Mouse (Mus musculus): ENCODE data around the gene Gm27029. TPM values are rescaled to one million over a fixed set of nuclear protein-coding genes. Genes with fewer than 3 reads are reported as not detected.
A peak's percentile ranks its signal among the peaks of the same experiment; 100 is the strongest.
"Not testable (repeated sequence)": the region's sequence is repeated elsewhere in the genome, so short reads cannot be mapped to it uniquely, and the experiment has no call there.

Gm27029 gene
- polyA plus RNA-seq, 1 experiment from 2014 or later = 7.6 TPM

DNA sequence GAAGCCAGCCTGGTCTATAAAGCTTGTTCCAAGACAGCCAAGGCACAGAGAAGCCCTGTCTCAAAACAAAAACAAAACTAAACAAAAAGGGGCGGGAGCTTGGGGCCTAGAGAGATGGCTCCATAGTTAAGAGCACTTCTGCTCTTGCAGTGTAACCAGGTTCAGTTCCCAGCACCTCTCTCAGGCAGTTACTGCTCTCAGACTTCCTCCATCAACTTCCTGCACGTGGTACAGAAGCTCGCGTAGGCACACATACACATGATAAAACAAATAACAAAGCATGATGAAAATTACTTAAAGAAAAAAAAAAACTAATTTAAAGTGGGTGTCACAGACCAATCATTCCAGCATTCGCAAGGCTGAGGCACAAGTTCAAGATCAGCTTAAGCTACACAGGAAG lies 4.4 kb downstream of the Gm27029 start:
- DNase-seq (ENCODE audit: low read depth, low spot score) (no peak), ATAC-seq (no peak)
- CTCF ChIA-PET = interaction anchor here (0.7 to 2.7 kb wide), 3 partner anchors 13 to 22 kb away, joined by 3 to 11 read pairs (median 3); partner anchors contain the start of gene Rpl27
- in situ Hi-C loops (cut with MboI; ENCODE audit: low pct_unique_long_range_greater_than_20kb) = no loop called here
- no peak for TF ChIP-seq CTCF (IDR thresholded peaks at IDR 0.05)
- H3K27me3 ChIP-seq = no peaks in the 10 kb centered on the region
- POLR2A ChIA-PET = interaction anchor here (1.0 kb wide), 1 partner anchor 8 kb away, joined by 3 read pairs; no protein-coding TSS in a partner anchor

DNA sequence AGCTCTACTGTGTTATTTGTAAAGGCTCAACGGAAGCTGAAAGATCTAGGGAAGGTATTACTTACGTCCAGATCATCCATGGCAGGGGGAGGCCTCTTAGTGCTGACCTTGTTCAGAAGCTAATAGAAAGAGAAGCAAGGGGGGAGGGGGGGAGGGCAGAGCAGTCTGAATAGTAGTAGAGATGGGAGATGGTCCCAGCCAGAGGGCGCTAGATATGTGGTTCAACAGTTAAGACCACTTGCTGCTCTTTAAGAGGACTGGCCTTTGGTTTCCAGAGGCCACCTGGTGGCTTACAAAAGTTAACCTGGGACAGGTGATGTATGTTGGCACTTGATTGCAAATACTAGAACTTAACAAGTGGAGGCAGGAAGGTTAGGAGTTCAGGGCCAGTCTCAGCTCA lies 5.0 kb downstream of the Gm27029 start:
- DNase-seq (ENCODE audit: low read depth, low spot score) = no peak
- in situ Hi-C loops (cut with MboI; ENCODE audit: low pct_unique_long_range_greater_than_20kb) = no loop called here
- CTCF ChIA-PET = interaction anchor here (0.9 to 2.7 kb wide), 3 partner anchors 14 to 47 kb away, joined by 3 to 11 read pairs (median 4); partner anchors contain the start of gene Rpl27
- POLR2A ChIA-PET = interaction anchor here (1.3 kb wide), 1 partner anchor 22 kb away, joined by 5 read pairs; the partner anchor contains the start of gene Rpl27
- ATAC-seq = no peak
- H3K27me3 ChIP-seq = no peaks in the 10 kb centered on the region
- no peak for TF ChIP-seq CTCF (IDR thresholded peaks at IDR 0.05)

DNA sequence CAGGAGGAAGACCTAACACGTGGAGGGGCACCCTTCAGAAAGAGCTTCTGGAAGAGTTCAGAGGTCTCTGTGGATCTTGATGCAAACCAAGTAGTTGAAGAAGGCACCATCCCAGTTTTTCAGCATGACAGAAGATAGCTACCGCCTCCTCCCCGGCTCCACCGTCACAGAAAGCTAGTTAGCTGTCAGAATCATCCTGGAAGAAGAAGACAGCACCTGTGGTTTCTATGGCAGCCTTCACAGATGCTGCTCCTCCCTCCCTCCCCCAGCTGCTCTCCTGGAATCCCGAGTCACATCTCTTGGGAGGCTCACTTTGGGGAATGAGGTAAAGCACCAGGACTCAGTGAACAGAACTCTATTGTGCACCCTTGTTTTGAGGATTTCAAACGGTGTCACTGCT lies 5.6 kb downstream of the Gm27029 start:
- CTCF ChIA-PET = interaction anchor here (0.9 to 2.7 kb wide), 3 partner anchors 23 to 101 kb away, joined by 4 to 11 read pairs (median 4); partner anchors contain the start of gene Rpl27
- TF ChIP-seq CTCF (IDR thresholded peaks at IDR 0.05) = no peak
- DNase-seq (ENCODE audit: low read depth, low spot score) (no peak), ATAC-seq (no peak)
- POLR2A ChIA-PET = interaction anchor here (1.3 kb wide), 1 partner anchor 23 kb away, joined by 5 read pairs; the partner anchor contains the start of gene Rpl27
- no peaks in the 10 kb centered on the region for H3K27me3 ChIP-seq
- in situ Hi-C loops (cut with MboI; ENCODE audit: low pct_unique_long_range_greater_than_20kb) = no loop called here

DNA sequence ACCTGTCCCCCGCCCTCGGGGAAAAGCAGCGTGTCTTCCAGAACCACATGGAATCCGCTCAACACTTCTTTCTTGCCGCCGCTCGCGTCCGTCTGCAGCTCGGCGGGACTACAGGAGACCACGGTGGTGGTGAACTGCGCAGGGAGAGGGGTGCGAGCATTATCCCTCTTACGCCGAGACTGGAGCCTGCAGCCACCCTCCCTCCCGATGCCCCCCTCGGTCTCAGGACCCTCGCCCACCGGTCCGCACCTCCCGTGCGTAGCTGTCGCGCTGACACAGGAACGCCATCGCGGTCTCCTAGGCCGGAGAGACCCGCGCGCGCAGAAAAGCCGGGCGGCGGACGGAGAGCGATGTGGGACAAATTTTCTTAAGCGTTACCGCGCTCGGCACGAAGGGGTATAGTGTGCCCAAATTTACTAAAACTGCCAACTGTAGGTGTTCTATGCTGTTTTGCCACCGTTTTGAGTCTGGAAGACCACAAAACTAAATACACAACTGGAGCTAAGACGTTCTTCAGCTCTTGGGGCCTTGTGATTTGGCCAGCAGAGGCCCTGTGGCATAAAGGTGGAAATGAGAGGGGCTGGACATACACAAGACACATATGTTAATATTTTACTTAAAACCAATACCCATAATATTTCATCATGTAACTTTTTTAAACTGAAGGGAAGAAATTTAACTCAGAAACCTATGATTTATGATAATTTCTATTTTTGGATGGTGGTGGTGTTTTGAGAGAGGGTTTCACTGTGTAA lies 7.3 kb downstream of the Gm27029 start, which contains the start of gene Aarsd1:
Aarsd1 (minus strand) TSS at position 515 of the 755 bp plus-strand sequence.
- TF ChIP-seq CTCF (IDR thresholded peaks at IDR 0.05) = no peak
- POLR2A ChIA-PET = interaction anchor here (0.7 to 1.4 kb wide), 2 partner anchors 26 to 50 kb away, joined by 3 to 12 read pairs; partner anchors contain the start of gene Rpl27
- in situ Hi-C loops (cut with MboI; ENCODE audit: low pct_unique_long_range_greater_than_20kb) = no loop called here
- CTCF ChIA-PET = interaction anchor here (0.6 to 1.8 kb wide), 3 partner anchors 11 to 187 kb away, joined by 3 to 8 read pairs (median 3); partner anchors contain the start of gene Rpl27
- no peaks in the 10 kb centered on the region for H3K27me3 ChIP-seq
- ATAC-seq (peak; percentile 63), DNase-seq (ENCODE audit: low read depth, low spot score) (no peak)

DNA sequence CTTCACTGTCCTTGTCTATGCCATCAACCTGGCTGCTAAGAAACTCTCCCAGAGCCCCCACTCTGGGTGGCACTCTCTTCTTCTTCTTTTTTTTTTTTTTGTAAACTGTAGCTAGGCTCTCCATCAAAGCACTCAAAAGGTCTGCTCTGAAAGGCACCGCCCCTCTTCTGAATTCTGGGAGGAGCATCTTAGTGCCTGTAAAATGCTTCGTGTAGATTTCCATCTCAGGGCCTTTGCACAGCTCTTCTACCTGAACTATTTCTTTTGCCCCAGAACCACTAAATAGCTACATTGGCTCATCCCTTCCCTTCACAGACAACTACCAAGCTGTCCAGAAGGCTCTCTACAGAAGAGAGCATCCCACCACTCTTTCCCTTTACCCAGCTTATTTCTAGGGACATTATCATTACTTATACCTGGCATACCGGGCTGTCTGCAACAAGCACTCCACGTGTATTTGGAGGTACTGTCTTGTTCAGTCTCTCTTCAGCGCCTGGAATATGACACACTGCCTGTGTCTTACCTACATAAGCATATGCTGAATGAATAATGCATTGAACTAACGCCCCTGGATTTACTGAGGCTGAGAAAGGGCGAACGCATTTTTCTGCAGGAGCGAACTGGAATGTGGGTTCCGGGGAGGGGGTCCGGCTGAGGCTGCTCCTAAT lies 8.0 kb downstream of the Gm27029 start:
- CTCF ChIA-PET = interaction anchor here (0.6 to 1.8 kb wide), 5 partner anchors 12 to 187 kb away, joined by 3 to 8 read pairs (median 3); partner anchors contain the start of gene Rpl27
- in situ Hi-C loops (cut with MboI; ENCODE audit: low pct_unique_long_range_greater_than_20kb) = no loop called here
- POLR2A ChIA-PET = interaction anchor here (0.6 to 1.4 kb wide), 2 partner anchors 27 to 76 kb away, joined by 3 to 12 read pairs; partner anchors contain the start of gene Rpl27
- H3K27me3 ChIP-seq = no peaks in the 10 kb centered on the region
- no peak for TF ChIP-seq CTCF (IDR thresholded peaks at IDR 0.05)
- DNase-seq (ENCODE audit: low read depth, low spot score) (no peak), ATAC-seq (peak; percentile 9)

DNA sequence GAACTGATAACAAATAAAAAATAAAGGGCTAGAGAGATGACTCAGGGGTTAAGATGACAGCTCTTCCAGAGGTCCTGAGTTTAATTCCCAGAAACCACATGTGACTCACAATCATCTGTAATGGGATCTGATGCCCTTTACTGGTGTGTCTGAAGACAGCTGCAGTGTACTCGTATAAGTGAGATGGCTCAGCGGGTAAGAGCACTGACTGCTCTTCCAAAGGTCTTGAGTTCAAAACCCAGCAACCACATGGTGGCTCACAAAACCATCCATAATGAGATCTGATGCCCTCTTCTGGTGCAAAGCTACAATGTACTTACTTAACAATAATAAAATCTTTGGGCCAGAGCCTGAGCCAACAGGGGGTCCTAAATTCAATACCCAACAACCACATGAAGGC lies 9.3 kb downstream of the Gm27029 start:
- no peaks in the 10 kb centered on the region for H3K27me3 ChIP-seq
- DNase-seq (ENCODE audit: low read depth, low spot score) (no peak), ATAC-seq (no peak)
- TF ChIP-seq CTCF (IDR thresholded peaks at IDR 0.05) = no peak
- ChIA-PET POLR2A (no interaction called here), CTCF (no interaction called here)
- in situ Hi-C loops (cut with MboI; ENCODE audit: low pct_unique_long_range_greater_than_20kb) = no loop called here

DNA sequence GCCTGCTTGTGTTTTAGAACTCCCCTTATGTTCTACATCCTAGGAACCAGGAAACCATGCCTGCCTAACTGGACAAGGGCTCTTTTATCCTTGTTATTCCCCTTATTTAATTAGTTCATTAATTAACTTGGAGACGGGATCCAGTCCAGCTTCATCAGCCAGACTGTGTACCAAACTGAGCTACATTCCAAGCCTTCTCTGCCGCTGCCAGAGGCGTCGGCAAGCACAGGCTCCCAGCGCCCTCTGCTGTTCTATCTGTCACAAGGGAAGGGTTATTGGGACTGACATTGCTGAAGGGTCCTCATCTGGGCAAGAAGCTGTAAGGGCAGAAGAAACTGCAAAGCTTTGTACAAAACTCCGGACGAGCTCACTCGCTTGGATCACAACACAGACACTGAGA lies 29.5 kb downstream of the Gm27029 start:
- TF ChIP-seq CTCF (IDR thresholded peaks at IDR 0.05) = peak; percentile 98
- ChIA-PET POLR2A (interaction anchor here (0.6 kb wide), 1 partner anchor 68 kb away, joined by 3 read pairs; no protein-coding TSS in a partner anchor), CTCF (interaction anchor here (0.6 to 3.8 kb wide), 12 partner anchors 11 to 129 kb away, joined by 3 to 35 read pairs (median 4); partner anchors contain the start of genes Aoc2 and Psme3)
- no peaks in the 10 kb centered on the region for H3K27me3 ChIP-seq
- in situ Hi-C loops (cut with MboI; ENCODE audit: low pct_unique_long_range_greater_than_20kb) = loop anchor here (5.0 to 10.0 kb wide), 2 partner anchors 73 to 180 kb away; no protein-coding TSS in a partner anchor
- ATAC-seq = no peak
- no peak for DNase-seq (ENCODE audit: low read depth, low spot score)

DNA sequence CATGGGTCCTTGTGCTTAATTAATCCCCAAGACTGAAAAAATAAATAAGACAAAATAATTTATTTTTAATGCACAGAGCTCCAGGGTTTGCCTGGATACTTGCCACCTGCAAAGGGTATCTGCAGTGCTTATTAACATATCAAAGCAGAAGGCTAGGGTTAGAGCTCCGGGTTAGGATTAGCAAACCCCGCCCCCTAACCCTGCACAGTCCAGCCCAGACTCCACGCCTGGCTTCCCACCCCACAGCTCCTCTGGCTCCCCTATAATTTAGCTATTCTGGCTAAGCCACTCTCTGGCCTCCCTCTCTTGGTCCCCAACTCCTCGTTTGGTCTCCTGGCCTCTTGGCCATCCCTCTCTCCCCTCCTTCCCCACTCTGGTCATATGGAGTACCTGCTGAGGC lies 42.8 kb downstream of the Gm27029 start:
- ChIA-PET POLR2A (no interaction called here), CTCF (interaction anchor here (1.1 kb wide), 1 partner anchor 31 kb away, joined by 3 read pairs; no protein-coding TSS in a partner anchor)
- no peak for DNase-seq (ENCODE audit: low read depth, low spot score)
- no peak for ATAC-seq
- H3K27me3 ChIP-seq = peaks cover 27% of the 10 kb centered on the region
- TF ChIP-seq CTCF (IDR thresholded peaks at IDR 0.05) = no peak
- in situ Hi-C loops (cut with MboI; ENCODE audit: low pct_unique_long_range_greater_than_20kb) = no loop called here

DNA sequence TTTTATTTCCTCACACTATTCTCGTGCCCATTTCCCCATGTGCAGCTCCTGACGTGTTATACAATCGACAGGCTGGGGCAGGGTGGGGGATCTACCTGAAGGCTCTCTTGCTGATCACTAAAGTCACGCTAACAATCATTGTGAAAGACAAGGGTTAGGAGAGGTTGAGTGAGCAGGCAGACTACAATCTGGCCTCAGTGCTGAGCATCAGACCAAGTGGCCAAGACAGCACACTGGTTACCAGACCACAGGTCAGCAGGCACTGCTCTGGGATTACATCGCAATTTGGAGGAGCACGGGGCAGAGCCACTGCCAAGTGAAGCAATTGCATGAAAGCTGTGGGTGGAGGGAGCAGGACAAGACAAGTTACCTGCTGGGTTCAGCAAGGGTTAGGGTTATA lies 45.7 kb downstream of the Gm27029 start:
- CTCF ChIA-PET = no interaction called here
- ATAC-seq (no peak), DNase-seq (ENCODE audit: low read depth, low spot score) (no peak)
- in situ Hi-C loops (cut with MboI; ENCODE audit: low pct_unique_long_range_greater_than_20kb) = no loop called here
- TF ChIP-seq CTCF (IDR thresholded peaks at IDR 0.05) = no peak
- peaks cover 41% of the 10 kb centered on the region for H3K27me3 ChIP-seq
- POLR2A ChIA-PET = no interaction called here

DNA sequence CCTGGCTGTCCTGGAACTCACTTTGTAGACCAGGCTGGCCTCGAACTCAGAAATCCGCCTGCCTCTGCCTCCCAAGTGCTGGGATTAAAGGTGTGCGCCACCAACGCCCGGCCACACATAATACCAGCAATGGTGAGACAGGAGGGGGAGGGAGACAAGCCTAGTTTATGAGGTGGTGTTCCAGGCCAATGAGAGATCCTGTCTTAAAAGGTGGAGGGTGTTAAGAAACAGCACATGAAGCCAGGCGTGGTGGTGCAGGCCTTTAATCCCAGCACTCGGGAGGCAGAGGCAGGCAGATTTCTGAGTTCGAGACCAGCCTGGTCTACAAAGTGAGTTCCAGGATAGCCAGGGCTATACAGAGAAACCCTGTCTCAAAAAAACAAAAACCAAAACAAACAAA lies 46.4 kb downstream of the Gm27029 start:
- H3K27me3 ChIP-seq = peaks cover 41% of the 10 kb centered on the region
- in situ Hi-C loops (cut with MboI; ENCODE audit: low pct_unique_long_range_greater_than_20kb); POLR2A ChIA-PET; DNase-seq (ENCODE audit: low read depth, low spot score); CTCF ChIA-PET; ATAC-seq: not testable (repeated sequence)
